Mouse (Mus musculus) embryonic facial prominence, embryonic 11.5 days (tissue): ENCODE measurements around the gene Ifrd1. TPM values are rescaled to one million over a fixed set of nuclear protein-coding genes. Genes with fewer than 3 reads are reported as not detected.
A peak's percentile ranks its signal among the peaks of the same experiment; 100 is the strongest.

Experiments
- ATAC-seq: fragments of 200-750 bp; cut with Nextera tagmentation; replicated peaks from 2 replicates; pipeline ENCODE4 v1.8.0; 2017; ENCODE audit warnings: low read depth; ENCODE audit not compliant: insufficient number of reproducible peaks, low FRiP score, low TSS enrichment
- DNase-seq: peaks from one replicate; pipeline ENCODE4 v3.0.0-alpha.2; 2015; ENCODE audit warnings: low spot score
- H3K27ac ChIP-seq: fragments of 300-500 bp; sonication (generic); replicated peaks from 2 replicates; pipeline ENCODE4 v1.5.1; 2014; ENCODE audit warnings: mild to moderate bottlenecking, low read depth, low read length, control low read depth
- H3K27me3 ChIP-seq: fragments of 300-500 bp; sonication (generic); 2 replicates; pipeline ENCODE4 v1.6.1; 2014; ENCODE audit warnings: mild to moderate bottlenecking, low read length, moderate library complexity, mixed read lengths; ENCODE audit not compliant: control insufficient read depth, insufficient read depth
- H3K36me3 ChIP-seq: fragments of 300-500 bp; sonication (generic); replicated peaks from 2 replicates; pipeline ENCODE4 v1.6.1; 2014; ENCODE audit warnings: low read depth, mild to moderate bottlenecking, low read length, moderate library complexity, mixed read lengths; ENCODE audit not compliant: control insufficient read depth, insufficient read depth
- H3K4me1 ChIP-seq: fragments of 300-500 bp; sonication (generic); 2 replicates; pipeline ENCODE4 v1.6.1; 2014; ENCODE audit warnings: low read length, mixed read lengths; ENCODE audit not compliant: control insufficient read depth, insufficient read depth
- H3K4me2 ChIP-seq: fragments of 300-500 bp; sonication (generic); 2 replicates; pipeline ENCODE4 v1.6.1; 2014; ENCODE audit warnings: low read depth, mild to moderate bottlenecking, control low read depth, low read length, moderate library complexity
- H3K4me3 ChIP-seq: fragments of 300-500 bp; sonication (generic); 2 replicates; pipeline ENCODE4 v1.5.1; 2014; ENCODE audit warnings: low read depth, low read length, control low read depth
- H3K9ac ChIP-seq: fragments of 300-500 bp; sonication (generic); replicated peaks from 2 replicates; pipeline ENCODE4 v1.6.1; 2014; ENCODE audit warnings: mild to moderate bottlenecking, control low read depth, low read length
- H3K9me3 ChIP-seq: fragments of 300-500 bp; sonication (generic); replicated peaks from 2 replicates; pipeline ENCODE4 v1.6.1; 2016; ENCODE audit warnings: mild to moderate bottlenecking, low read length, inconsistent platforms, mixed read lengths; ENCODE audit not compliant: control insufficient read depth
- WGBS: fragments of 180-500 bp; shearing (Covaris S2); extraction: QIAGEN DNeasy Blood & Tissue Kit; methylation state at CpG from one replicate; pipeline ENCODE4 v1.1.7; 2014; 5-methylcytosine and 5-hydroxymethylcytosine counted together
- polyA plus RNA-seq: library from polyadenylated mRNA; unstranded; fragments of >200 nt; fragmentation: Nextera tagmentation; extraction: Ambion mirVana; gene quantifications from 2 replicates; pipeline ENCODE4 v1.2.1, GENCODE M21; 2014

The Ifrd1 gene
- polyA plus RNA-seq, 1 experiment from 2014 or later: 169 TPM

GRCm38 (mm10) chr12:40239161-40239560 lies 9.1 kb downstream of the Ifrd1 start:
- no peak for DNase-seq
- H3K27ac ChIP-seq: no peak overlapping the region
- no peak overlapping the region for H3K9ac ChIP-seq
- no peaks in the 10 kb centered on the region for H3K27me3 ChIP-seq
- H3K36me3 ChIP-seq: no peaks in the 10 kb centered on the region
- no peaks in the 10 kb centered on the region for H3K4me1 ChIP-seq
- 95% methylated on average over 7 of the region's 7 CpGs for WGBS
- H3K4me3 ChIP-seq: no peak overlapping the region
- ATAC-seq: no peak
- H3K9me3 ChIP-seq: no peaks in the 10 kb centered on the region
- H3K4me2 ChIP-seq: no peak overlapping the region

GRCm38 (mm10) chr12:40232231-40232630 lies 16.1 kb downstream of the Ifrd1 start:
- Histone ChIP-seq H3K27me3 (no peaks in the 10 kb centered on the region), H3K36me3 (no peaks in the 10 kb centered on the region), H3K9me3 (no peaks in the 10 kb centered on the region), H3K27ac (no peak overlapping the region), H3K4me2 (no peak overlapping the region), H3K9ac (no peak overlapping the region), H3K4me3 (no peak overlapping the region), H3K4me1 (no peaks in the 10 kb centered on the region)
- 92% methylated on average over 1 of the region's 1 CpGs for WGBS
- ATAC-seq (no peak), DNase-seq (no peak)

GRCm38 (mm10) chr12:40231632-40232031 lies 16.7 kb downstream of the Ifrd1 start:
- Histone ChIP-seq H3K4me2 (no peak overlapping the region), H3K9ac (no peak overlapping the region), H3K4me3 (no peak overlapping the region), H3K36me3 (no peaks in the 10 kb centered on the region), H3K4me1 (no peaks in the 10 kb centered on the region), H3K27me3 (no peaks in the 10 kb centered on the region), H3K27ac (no peak overlapping the region), H3K9me3 (no peaks in the 10 kb centered on the region)
- 90% methylated on average over 2 of the region's 2 CpGs for WGBS
- ATAC-seq (no peak), DNase-seq (no peak)

GRCm38 (mm10) chr12:40224171-40224880 lies 24.0 kb downstream of the Ifrd1 start:
- Histone ChIP-seq H3K36me3 (no peaks in the 10 kb centered on the region), H3K9ac (no peak overlapping the region), H3K4me2 (no peak overlapping the region), H3K4me3 (no peak overlapping the region), H3K27ac (no peak overlapping the region), H3K27me3 (no peaks in the 10 kb centered on the region), H3K4me1 (no peaks in the 10 kb centered on the region), H3K9me3 (no peaks in the 10 kb centered on the region)
- 93% methylated on average over 9 of the region's 9 CpGs for WGBS
- no peak for DNase-seq
- ATAC-seq: no peak

GRCm38 (mm10) chr12:40223676-40224075 lies 24.6 kb downstream of the Ifrd1 start:
- no peaks in the 10 kb centered on the region for H3K27me3 ChIP-seq
- peak overlapping the region; percentile 53 for H3K9ac ChIP-seq
- H3K9me3 ChIP-seq: no peaks in the 10 kb centered on the region
- no peak for DNase-seq
- ATAC-seq: no peak
- H3K4me3 ChIP-seq: peak overlapping the region; percentile 96
- peak overlapping the region; percentile 54 for H3K4me2 ChIP-seq
- 62% methylated on average over 10 of the region's 10 CpGs for WGBS
- H3K27ac ChIP-seq: no peak overlapping the region
- H3K4me1 ChIP-seq: no peaks in the 10 kb centered on the region
- no peaks in the 10 kb centered on the region for H3K36me3 ChIP-seq

- H3K4me1 ChIP-seq: no peaks in the 10 kb centered on the region
Measured at GRCm38 (mm10) chr12:40223082-40223619, 25.2 kb downstream of the Ifrd1 start.

GRCm38 (mm10) chr12:40222251-40223081 lies 25.8 kb downstream of the Ifrd1 start:
- no peaks in the 10 kb centered on the region for H3K27me3 ChIP-seq
- no peaks in the 10 kb centered on the region for H3K9me3 ChIP-seq
- peak overlapping the region; percentile 93 for H3K9ac ChIP-seq
- peak overlapping the region; percentile 89 for H3K27ac ChIP-seq
- no peaks in the 10 kb centered on the region for H3K36me3 ChIP-seq
- H3K4me1 ChIP-seq: no peaks in the 10 kb centered on the region
- ATAC-seq: peak; percentile 97
- H3K4me3 ChIP-seq: peak overlapping the region; percentile 96
- under 1% methylated on average over 81 of the region's 81 CpGs for WGBS
- DNase-seq: peak; percentile 97
- H3K4me2 ChIP-seq: peak overlapping the region; percentile 62

More at GRCm38 (mm10) chr12:40223082-40223619, 25.2 kb downstream of the Ifrd1 start:
- ATAC-seq: peak; percentile 99
- H3K9ac ChIP-seq: peak overlapping the region; percentile 93
- WGBS: under 1% methylated on average over 47 of the region's 47 CpGs
- H3K4me3 ChIP-seq: peak overlapping the region; percentile 96
- DNase-seq: peak; percentile 99
- H3K4me2 ChIP-seq: peak overlapping the region; percentile 62
- no peaks in the 10 kb centered on the region for H3K27me3 ChIP-seq
- no peaks in the 10 kb centered on the region for H3K9me3 ChIP-seq
- H3K27ac ChIP-seq: peak overlapping the region; percentile 89
- no peaks in the 10 kb centered on the region for H3K36me3 ChIP-seq

GRCm38 (mm10) chr12:40221611-40222010 lies 26.7 kb downstream of the Ifrd1 start:
- no peaks in the 10 kb centered on the region for H3K4me1 ChIP-seq
- no peak overlapping the region for H3K27ac ChIP-seq
- H3K9ac ChIP-seq: peak overlapping the region; percentile 93
- WGBS: 21% methylated on average over 5 of the region's 5 CpGs
- no peaks in the 10 kb centered on the region for H3K36me3 ChIP-seq
- DNase-seq (no peak), ATAC-seq (no peak)
- H3K4me2 ChIP-seq: peak overlapping the region; percentile 62
- H3K27me3 ChIP-seq: no peaks in the 10 kb centered on the region
- no peaks in the 10 kb centered on the region for H3K9me3 ChIP-seq
- H3K4me3 ChIP-seq: peak overlapping the region; percentile 96
